Mouse (Mus musculus) heart, postnatal 10 days (tissue): ENCODE measurements around the gene Armc2. TPM values are rescaled to one million over a fixed set of nuclear protein-coding genes. Genes with fewer than 3 reads are reported as not detected.
A peak's percentile ranks its signal among the peaks of the same experiment; 100 is the strongest.

ENCODE experiments used
- DNase-seq, 2 experiments: peaks; one replicate each; pipeline ENCODE4 v3.0.0; 2021
- intact Hi-C: fragments of 180-260 bp; cut with DNase I; formaldehyde crosslinking; loops from one replicate; pipeline ENCODE4 v1.15.1; 2025
- total RNA-seq, 2 experiments: library from RNA; stranded (reverse); gene quantifications; 2 replicates each; pipeline ENCODE4 v1.2.3; 2021

Armc2 gene
- 1 to 10 TPM; 2.6 to 2.7 TPM for total RNA-seq

DNA sequence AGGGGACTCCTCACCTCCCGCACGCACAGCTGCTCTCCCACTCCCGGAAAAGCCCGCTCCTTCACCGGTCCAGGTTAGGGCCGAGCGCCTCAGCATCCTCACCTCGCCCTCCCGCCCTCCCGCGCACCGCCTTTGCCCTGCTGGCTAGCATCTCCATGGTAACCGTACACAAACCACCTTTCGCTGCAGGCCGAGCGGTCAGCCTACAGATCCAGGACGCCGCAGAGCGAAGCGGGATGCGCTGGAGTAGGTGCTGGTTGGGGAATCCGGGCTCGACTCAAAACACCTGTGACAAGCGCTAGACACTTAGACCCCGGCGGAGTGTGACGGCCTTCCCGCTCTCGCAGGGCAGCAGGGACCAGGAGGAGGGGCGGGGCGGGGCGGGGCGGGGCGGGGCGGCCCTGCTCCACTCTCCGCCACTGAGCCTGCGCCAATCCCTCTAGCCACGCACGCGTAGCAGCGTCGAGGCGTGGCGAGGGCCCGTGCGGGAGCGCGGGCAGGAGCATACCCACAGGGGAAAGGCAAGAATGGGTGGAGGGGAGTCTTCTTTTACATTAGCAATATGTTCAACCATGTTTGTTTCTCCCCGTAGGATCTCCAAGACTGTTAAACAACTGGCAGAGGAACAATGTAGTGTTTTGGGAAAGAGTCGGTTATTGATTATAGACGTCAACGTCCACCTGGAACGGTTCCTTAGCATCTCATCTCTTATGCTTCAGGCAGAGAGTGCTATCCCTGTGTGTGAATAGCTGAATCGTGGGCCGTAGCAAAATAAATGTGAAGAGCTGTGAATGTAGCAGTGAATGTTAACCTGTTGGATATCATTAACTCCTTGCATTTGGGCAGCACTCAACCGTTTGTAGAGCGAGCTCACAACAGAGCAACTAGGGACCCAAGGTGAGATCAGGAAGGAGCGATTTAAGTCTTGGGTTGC, at the start of gene Armc2:
Gene Armc2 (minus strand): TSS at position 427 of the 934 bp plus-strand sequence.
- intact Hi-C loops: no loop called here
- DNase-seq: peak; percentile 66 to 77

DNA sequence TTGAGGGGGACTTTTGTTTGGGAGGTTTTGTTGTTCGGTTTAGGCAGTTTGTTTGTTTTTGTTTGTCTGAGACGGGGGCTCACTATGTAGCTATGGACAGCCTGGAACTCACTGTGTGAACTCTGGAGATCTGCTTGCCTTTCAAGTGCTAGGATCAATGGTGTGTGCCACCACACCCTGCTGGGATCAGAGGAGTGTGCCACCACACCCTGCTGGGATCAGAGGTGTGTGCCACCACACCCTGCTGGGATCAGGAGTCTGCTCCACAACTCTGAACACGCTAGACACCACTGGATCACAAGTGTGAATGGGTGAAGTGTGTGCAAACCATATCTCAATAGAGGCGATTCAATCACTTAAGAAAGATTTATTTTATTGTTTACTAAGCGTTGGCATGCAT, 46.2 kb upstream of the Armc2 start:
- no peak for DNase-seq
- intact Hi-C loops: no loop called here

DNA sequence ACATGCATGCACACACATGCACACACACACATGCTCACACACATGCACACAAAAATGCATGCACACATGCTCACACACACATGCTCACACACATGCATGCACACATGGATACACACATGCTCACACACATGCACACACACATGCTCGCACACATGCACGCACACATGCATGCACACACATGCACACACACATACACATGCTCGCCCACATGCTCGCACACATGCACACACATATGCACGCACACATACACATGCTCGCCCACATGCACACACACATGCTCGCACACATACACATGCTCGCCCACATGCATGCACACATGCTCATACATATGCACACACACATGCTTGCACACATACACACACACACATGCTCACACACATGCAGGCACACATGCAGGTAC, 41.3 kb upstream of the Armc2 start:
- intact Hi-C loops: no loop called here
- DNase-seq: no peak

DNA sequence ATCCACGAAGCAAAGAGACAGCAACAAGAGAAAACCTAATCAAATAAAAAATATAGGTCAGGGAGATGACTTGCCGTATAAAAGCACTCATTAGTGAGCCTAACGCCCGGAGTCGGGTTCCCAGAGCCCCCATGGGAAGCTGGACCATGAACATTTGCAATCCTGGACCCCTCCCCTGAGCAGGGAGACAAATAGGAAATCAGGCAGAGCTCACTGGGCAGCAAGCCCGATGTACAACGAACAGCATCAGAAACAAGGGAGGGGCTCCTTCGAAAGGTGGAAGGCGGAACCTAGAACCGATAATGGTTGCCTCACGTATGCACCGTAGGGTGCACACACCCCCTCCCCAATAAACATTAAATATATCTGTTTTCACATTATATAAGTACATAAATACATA, 39.5 kb upstream of the Armc2 start:
- DNase-seq: no peak
- intact Hi-C loops: no loop called here

DNA sequence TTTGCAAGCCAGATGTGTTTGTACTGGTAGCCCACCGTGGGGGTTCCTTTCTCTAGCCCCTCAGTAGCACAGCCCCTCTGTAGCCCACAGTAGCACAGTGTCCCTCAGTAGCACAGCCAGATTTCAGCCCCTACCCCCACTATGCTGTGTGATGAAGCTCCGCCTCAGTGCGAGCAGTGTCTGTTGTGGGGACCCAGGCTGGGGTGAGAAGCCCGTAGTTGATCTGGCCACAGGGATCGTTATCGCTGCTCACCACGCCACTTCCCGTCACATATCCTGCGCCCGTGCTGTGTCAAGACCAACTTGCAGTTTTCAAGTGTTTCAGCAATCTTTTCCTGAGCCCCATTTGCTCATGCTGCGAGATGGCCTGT, 39.0 kb upstream of the Armc2 start:
- DNase-seq: peak in 1 of 2 experiments; percentile 27
- intact Hi-C loops: no loop called here

- intact Hi-C loops: no loop called here
- no peak for DNase-seq
Measured at GRCm38 (mm10) chr10:42056486-42057230, 38.4 kb upstream of the Armc2 start.

- no peak for DNase-seq
- intact Hi-C loops: no loop called here
Measured at GRCm38 (mm10) chr10:42055224-42056165, 37.3 kb upstream of the Armc2 start.

DNA sequence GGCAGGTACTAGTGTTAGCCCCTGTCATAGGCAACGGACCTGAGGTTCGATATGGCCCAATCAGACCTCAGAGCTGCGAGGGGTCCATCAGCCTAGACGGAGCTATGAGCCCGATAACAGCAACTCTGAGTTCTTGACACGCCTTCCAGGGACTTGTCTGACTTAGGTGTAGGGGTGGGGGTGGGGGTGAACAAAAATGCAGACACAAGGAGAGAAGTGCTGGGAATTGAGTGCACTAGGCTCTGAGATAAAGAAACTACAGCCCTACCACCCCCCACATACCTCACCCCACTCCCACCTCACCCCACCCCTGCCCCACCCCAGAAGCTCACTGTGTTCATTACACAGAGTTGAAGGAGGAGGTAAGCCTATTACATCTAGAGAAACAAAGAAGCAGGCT, 32.8 kb upstream of the Armc2 start:
- intact Hi-C loops: no loop called here
- no peak for DNase-seq

DNA sequence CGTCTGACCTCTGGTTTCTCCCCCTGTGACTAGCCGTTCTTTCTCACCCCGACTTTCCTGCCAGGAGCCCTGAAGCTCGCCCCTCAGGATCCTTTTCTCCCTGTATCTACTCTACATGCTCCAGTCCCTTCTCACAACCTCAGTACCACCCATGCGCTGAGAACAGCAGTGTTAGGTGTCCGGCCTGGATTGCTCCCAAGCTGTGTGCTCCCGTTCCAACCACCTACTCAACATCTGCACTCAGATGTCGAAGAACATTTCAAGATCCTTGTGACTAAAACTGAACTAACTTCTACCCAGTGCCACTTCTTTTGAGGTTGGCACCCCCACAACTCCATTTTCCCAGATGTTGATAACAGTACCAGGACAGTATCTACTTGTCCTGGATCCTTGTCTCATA, 30.4 kb upstream of the Armc2 start:
- intact Hi-C loops: no loop called here

DNA sequence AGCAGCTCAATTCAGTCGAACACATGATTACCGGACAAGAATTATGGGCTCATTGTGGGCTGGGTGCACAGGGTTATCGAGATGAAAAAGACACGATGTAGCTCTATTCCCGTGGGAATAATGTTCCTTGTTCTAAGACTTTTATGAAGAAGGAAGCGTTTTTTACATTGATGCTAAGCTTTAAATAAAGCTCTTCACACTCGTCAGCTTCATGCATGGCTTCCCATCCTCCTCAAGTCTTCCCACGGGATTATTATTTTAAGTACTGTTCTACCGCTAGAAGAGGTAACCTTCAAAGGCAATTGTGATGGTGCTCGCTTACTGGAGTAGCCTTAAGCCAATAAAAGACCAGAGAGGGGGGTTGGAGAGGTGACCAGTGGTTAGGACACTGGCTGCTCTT, 26.3 kb upstream of the Armc2 start:
- no peak for DNase-seq
- intact Hi-C loops: no loop called here

More for the DNA sequence above, 30.4 kb upstream of the Armc2 start:
- DNase-seq: no peak

- DNase-seq: no peak
- intact Hi-C loops: no loop called here
Measured at GRCm38 (mm10) chr10:42043307-42043706, 25.1 kb upstream of the Armc2 start.

DNA sequence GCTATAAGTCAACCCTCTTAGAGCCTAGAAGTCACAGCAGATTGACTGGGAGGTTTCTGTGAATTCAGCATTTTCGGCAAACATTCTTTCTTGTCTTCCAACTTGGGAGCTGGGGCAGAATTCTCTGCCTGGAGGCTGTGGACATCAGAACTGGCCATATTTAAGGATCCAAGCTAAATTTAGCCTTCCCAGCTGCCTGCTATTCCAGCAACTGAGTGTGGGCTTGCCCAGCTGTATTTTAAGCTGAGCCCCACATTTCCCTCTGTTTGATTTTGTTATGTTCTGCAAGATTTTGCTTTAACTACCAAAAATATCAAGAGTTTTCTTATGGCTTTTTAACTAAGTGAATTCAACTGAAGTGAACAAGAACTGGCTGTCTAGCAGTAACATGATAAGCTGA, 24.6 kb upstream of the Armc2 start:
- intact Hi-C loops: no loop called here
- no peak for DNase-seq

GRCm38 (mm10) chr10:42042087-42042486, 23.8 kb upstream of the Armc2 start:
- no peak for DNase-seq
- intact Hi-C loops: no loop called here

DNA sequence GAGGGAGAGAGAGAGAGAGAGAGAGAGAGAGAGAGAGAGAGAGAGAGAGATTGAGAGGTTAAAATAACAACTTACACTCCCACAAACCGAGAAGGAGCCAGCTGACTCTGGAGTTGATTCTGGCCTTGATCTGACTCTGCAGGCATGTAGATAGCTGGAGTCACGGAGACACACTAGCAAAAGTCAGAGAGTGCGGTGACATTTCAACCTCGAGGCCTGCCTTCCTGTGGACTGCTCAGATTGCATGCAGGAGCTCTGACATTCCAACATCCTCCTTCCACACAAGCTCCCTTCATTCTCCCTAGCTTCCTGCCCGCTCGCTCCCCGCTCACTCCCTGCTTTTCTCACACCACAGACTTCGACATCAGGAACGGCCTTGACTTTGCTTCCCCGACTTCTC, 20.3 kb upstream of the Armc2 start:
- intact Hi-C loops: no loop called here
- DNase-seq: no peak

DNA sequence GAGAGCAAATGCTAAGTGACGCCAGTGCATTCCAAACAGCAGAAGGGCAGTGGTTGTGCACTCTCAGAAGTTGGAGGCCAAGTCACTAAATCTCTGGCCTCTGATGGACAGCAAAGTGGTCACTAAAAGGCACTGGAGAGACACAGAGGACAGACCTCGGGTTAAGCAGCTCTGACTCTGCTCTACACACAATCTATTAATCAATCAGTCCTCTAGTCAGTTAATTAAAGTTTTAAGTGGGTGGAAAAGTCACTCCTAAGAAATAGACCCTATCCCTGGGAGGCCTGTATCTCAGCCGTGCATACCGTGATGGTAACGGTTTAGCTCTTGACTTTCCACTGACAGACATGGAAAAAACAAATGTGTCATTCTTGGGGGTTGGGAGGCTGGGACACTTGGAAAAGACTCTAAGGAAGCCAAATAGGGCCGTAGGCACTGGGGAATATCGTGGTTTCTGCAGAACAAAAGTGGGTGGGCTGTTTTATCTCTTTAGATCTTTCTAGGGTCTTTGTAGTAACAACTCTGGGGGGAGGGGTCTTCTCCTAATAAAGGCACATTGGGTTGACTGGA, 19.1 kb upstream of the Armc2 start:
- no peak for DNase-seq
- intact Hi-C loops: no loop called here

DNA sequence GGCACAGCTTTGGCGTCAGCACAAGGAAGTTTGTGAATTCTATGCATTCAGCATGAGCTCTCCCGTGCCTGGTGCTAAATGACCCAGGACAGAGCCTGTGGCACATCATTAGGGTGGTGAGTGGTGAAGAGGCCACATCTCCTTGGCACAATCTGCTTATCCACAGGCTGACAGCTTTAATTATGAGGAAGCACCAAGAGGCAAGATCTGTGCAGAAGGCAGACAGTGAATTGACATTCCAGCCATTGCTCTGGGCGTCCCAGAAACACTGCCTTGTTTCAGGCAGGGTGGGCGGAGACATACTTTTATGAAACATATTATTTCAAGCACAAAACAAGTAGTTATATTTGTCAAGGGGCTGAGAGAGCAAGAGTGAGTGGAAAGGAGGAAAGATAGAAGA, 18.6 kb upstream of the Armc2 start:
- no peak for DNase-seq
- intact Hi-C loops: no loop called here

- no peak for DNase-seq
- intact Hi-C loops: loop anchor here (5.0 kb wide), 1 partner anchor 239 kb away; no protein-coding TSS in a partner anchor
Measured at GRCm38 (mm10) chr10:42033571-42033970, 15.3 kb upstream of the Armc2 start.

DNA sequence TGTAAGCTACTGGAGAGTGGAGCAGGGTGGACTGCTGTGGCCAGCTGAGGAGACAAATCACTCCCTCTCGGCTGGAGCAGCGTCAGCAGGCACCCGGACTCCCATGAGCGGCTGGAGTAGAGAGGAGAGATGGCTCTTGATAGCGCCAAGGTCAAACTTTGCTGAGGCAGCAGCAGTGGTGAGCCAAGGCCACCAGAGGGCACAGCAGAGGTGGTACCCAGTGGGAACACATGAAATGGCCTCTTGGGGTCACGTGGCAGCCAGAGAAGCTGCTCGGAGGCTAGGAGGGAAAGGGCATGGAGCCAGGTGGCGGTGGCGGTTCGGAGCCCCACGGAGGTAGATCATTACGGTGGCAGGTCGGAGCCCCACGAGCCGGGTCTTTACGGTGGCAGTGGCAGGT, 12.8 kb upstream of the Armc2 start:
- intact Hi-C loops: loop anchor here (2.0 to 5.0 kb wide), 3 partner anchors 50 to 262 kb away; no protein-coding TSS in a partner anchor
- peak; percentile 90 to 91 for DNase-seq

- no peak for DNase-seq
- intact Hi-C loops: no loop called here
Measured at GRCm38 (mm10) chr10:42029502-42029901, 11.3 kb upstream of the Armc2 start.

DNA sequence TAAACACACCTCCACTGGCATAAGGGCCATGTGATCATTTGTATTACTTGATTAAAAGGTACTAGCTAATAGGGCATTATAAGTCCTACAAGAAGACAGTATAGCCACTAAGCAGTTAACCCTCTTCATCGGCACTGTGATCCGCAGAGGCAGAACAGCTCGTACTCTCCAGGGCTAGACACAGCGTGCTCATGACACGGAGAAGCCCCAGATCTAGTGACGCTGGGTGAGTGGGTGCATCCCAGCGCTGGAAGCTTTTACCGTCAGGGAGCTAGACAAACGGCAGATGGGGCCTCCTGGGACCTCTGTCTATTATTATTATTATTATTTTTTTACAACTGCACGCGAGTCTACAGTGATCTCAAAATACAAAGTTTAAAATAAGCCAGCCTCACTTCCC, 9.1 kb upstream of the Armc2 start:
- intact Hi-C loops: no loop called here
- DNase-seq: no peak
